Mouse (Mus musculus): ENCODE data around the gene Dnm1l.

DNA sequence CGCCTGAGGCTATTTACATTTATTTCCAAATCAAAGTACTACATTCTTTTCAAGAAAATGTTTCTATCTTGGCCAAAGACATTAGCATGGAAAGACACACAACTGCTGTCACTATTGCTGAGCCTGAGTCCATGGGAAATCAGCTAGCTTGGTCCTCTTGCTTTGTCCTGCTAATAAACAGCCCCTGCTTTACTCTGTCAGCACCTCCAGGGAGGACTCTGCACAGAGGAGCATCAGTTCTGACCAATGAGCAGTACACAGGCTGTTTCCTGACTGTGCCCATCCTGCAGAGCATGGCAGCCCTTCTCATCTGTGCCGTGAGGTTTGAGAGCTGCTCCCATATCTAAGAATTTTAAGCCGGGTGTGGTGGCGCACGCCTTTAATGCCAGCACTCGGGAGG lies 85.0 kb downstream of the Dnm1l start:
- no peak for TF ChIP-seq CTCF (IDR thresholded peaks at IDR 0.05; ENCODE audit: low read depth, low read length)
- TF ChIP-seq POLR2A (IDR thresholded peaks at IDR 0.05; ENCODE audit: extremely low read depth, insufficient read depth, low read length), result no peak

Data from liver, adult 2 months (tissue).